Mouse (Mus musculus) myocyte (in vitro differentiated cells): ENCODE results near the gene Fam69a. TPM values are rescaled to one million over a fixed set of nuclear protein-coding genes. Genes with fewer than 3 reads are reported as not detected.

Experiments used
- H3K27me3 ChIP-seq: one replicate; pipeline ENCODE4 v1.6.1; 2011; ENCODE audit not compliant: control insufficient read depth, insufficient read depth, insufficient read length
- H3K36me3 ChIP-seq: one replicate; pipeline ENCODE4 v1.6.1; 2011; ENCODE audit not compliant: control insufficient read depth, insufficient read depth
- H3K4me2 ChIP-seq: one replicate; pipeline ENCODE4 v1.6.1; 2011; ENCODE audit warnings: low read depth, control low read depth
- H3K4me3 ChIP-seq: one replicate; pipeline ENCODE4 v1.5.1; 2011; ENCODE audit warnings: mild to moderate bottlenecking, control low read depth, moderate library complexity
- H3K79me2 ChIP-seq: one replicate; pipeline ENCODE4 v1.6.1; 2011; ENCODE audit not compliant: control insufficient read depth, insufficient read depth
- H3ac ChIP-seq: one replicate; pipeline ENCODE4 v1.6.1; 2011; ENCODE audit not compliant: control insufficient read depth, insufficient read length
- CEBPB ChIP-seq: IDR thresholded peaks from 2 replicates; pipeline ENCODE4 v1.6.1; 2011; ENCODE audit warnings: mild to moderate bottlenecking, moderate library complexity; ENCODE audit not compliant: poor library complexity, insufficient read depth, severe bottlenecking
- E2F4 ChIP-seq: IDR thresholded peaks from one replicate; pipeline ENCODE4 v1.6.1; 2011; ENCODE audit warnings: mild to moderate bottlenecking, control low read depth, moderate library complexity; ENCODE audit not compliant: insufficient read depth
- MAX ChIP-seq: IDR thresholded peaks from one replicate; pipeline ENCODE4 v1.6.1; 2011; ENCODE audit warnings: low read depth, mild to moderate bottlenecking, control low read depth
- MYOD1 ChIP-seq, 3 experiments: IDR thresholded peaks; one replicate each; pipeline ENCODE4 v1.6.1; 2011; ENCODE audit warnings: control low read depth in 2 of 3, low read depth in 2 of 3, mild to moderate bottlenecking in 2 of 3, moderate library complexity in 1 of 3; ENCODE audit not compliant: insufficient read length in 2 of 3, control insufficient read depth in 1 of 3
- MYOG ChIP-seq, 3 experiments: IDR thresholded peaks; one replicate each; pipeline ENCODE4 v1.6.1; 2011; ENCODE audit warnings: control low read depth in 2 of 3, low read depth in 2 of 3, mild to moderate bottlenecking in 2 of 3; ENCODE audit not compliant: insufficient read length in 2 of 3, control insufficient read depth in 1 of 3, insufficient read depth in 1 of 3
- POLR2A ChIP-seq: IDR thresholded peaks from one replicate; pipeline ENCODE4 v1.6.1; 2011; ENCODE audit warnings: low read depth, mild to moderate bottlenecking, control low read depth, moderate library complexity; ENCODE audit not compliant: insufficient read length
- POLR2AphosphoS2 ChIP-seq: IDR thresholded peaks from one replicate; pipeline ENCODE4 v1.6.1; 2011; ENCODE audit warnings: low read depth, control low read depth; ENCODE audit not compliant: insufficient read length
- REST ChIP-seq: IDR thresholded peaks from one replicate; pipeline ENCODE4 v1.6.1; 2011; ENCODE audit warnings: mild to moderate bottlenecking, control low read depth, moderate library complexity; ENCODE audit not compliant: insufficient read depth, insufficient read length
- SRF ChIP-seq: IDR thresholded peaks from one replicate; pipeline ENCODE4 v1.6.1; 2011; ENCODE audit warnings: low read depth; ENCODE audit not compliant: control insufficient read depth, insufficient read length
- TCF12 ChIP-seq: IDR thresholded peaks from one replicate; pipeline ENCODE4 v1.6.1; 2011; ENCODE audit warnings: mild to moderate bottlenecking, control low read depth; ENCODE audit not compliant: poor library complexity, insufficient read depth, severe bottlenecking
- TCF3 ChIP-seq: IDR thresholded peaks from one replicate; pipeline ENCODE4 v1.6.1; 2011; ENCODE audit warnings: low read depth, control low read depth; ENCODE audit not compliant: insufficient read length
- USF1 ChIP-seq: IDR thresholded peaks from one replicate; pipeline ENCODE4 v1.6.1; 2011; ENCODE audit warnings: low read depth, mild to moderate bottlenecking, control low read depth, moderate library complexity
- polyA plus RNA-seq: library from polyadenylated mRNA; unstranded; fragments of >200 nt; fragmentation: generic; extraction: Trizol; gene quantifications from one replicate; pipeline ENCODE4 v1.2.1, GENCODE M21; 2012; ENCODE audit warnings: missing spikeins

Fam69a gene
- polyA plus RNA-seq, 1 experiment, result 8.2 TPM

DNA sequence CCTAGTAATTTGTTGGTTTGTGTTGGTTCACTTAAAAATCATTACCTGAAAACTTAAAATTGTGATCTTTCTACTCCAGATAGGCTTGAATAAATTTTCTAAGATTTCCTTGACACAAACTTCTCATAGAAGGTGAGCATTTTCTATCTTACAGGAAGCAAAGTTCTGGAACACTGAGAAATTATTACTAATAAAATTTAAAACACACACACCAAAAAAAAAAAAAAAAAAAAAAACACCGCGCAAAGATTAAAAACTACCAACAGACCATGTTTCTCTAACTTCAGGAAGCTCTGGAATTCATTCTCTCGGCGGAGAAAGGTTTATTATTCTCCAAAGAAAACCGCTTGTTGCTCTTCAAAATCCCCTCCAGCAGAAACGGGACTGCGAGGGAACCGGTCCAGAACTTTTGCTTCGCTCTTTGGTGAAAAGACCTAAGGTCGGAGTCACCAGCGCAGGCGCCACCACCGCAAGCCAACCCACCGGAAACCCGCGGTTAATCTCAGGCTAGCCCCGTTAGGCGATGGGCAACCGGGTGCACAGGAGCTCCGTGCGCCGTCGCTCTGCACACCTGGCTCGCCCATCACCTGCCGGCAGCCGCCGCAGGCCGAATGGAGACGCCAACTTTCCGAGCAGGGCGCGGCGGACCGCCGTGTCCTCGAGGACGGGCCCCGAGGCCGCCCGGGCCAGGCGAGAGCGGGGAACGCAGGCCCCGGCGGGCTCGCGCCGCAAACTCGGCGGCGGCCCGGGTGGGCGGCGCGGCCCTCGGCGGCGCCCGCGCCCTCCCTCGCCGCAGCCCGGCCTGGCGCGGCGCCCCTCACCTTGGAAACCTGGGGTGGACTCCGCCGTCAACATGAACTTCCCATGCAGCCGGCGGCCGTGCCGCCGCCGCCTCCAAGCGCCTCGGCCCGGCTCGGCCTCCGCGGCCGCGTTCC, 118.6 kb downstream of the Fam69a start:
- Histone ChIP-seq H3K27me3 (no peaks in the 10 kb centered on the region), H3K4me2 (peak overlapping the region; percentile 39), H3K36me3 (no peaks in the 10 kb centered on the region), H3ac (peak overlapping the region; percentile 82), H3K79me2 (peaks cover 50% of the 10 kb centered on the region), H3K4me3 (peak overlapping the region; percentile 28)
- no peak for TF ChIP-seq TCF3
- no peak for TF ChIP-seq REST
- TF ChIP-seq POLR2A, result peak; percentile 73
- no peak for TF ChIP-seq TCF12
- peak; percentile 61 for TF ChIP-seq POLR2AphosphoS2
- no peak for TF ChIP-seq CEBPB
- TF ChIP-seq SRF, result no peak
- TF ChIP-seq MAX, result no peak
- TF ChIP-seq USF1, result no peak
- peak in 1 of 3 experiments; percentile 65 for TF ChIP-seq MYOD1 (IDR thresholded peaks at IDR 0.05; ENCODE audit: control insufficient read depth in 1 of 3, insufficient read length in 2 of 3, low read depth in 2 of 3)
- peak in 1 of 3 experiments; percentile 49 for TF ChIP-seq MYOG (IDR thresholded peaks at IDR 0.05; ENCODE audit: control insufficient read depth in 1 of 3, insufficient read depth in 1 of 3, insufficient read length in 2 of 3, low read depth in 2 of 3)
- TF ChIP-seq E2F4, result no peak

DNA sequence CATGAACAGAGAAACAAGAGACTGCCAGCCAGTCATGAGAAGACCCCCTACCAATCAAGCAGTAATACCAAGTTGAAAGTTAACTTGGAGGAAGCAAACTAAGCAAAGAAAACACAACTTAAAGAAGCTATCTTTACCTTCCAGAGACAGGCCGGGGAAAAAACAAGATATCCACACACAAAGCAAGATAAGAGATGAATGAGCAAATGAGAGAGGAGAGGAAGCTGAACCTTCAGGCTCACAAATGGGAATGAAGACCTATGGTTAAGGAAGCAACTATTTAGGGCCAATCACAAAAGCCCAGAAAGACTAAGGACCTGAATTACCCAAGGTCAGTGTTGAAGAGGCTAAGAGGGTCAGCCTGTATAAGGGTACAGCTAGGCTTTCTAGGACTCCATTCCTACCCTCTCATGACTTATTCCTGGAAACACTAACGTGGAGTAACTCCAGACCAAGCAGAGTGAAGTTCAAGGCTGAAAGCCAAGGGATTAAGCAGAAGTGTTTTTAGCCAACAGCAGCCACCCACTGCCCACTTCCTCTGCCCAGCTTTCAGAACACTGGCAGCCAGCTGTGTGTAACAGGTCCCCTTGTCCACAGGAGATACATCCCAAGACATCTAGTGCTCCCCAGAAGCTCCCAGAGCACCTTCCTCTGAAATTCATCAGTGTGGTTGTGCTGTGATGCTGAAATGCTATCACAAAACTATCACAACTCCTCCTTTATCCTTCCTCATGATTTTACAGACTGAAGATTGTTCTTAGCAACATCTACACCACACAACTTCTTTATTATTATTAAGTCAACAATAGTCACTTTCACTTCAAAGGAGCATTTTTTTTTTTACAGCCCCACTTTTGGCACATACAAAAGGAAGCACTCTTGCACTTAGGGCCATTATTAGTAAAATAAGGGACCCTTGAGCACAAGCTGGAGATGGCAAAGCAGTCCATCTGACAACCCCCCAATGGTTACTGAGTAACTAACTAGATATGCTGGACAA, 120.5 kb downstream of the Fam69a start:
- Histone ChIP-seq H3K27me3 (no peaks in the 10 kb centered on the region), H3K36me3 (no peaks in the 10 kb centered on the region), H3K4me3 (no peak overlapping the region), H3ac (no peak overlapping the region), H3K79me2 (peaks cover 68% of the 10 kb centered on the region), H3K4me2 (peak overlapping the region; percentile 40)
- TF ChIP-seq REST (no peak), CEBPB (no peak), POLR2A (no peak), E2F4 (no peak), TCF3 (no peak), MYOD1 (IDR thresholded peaks at IDR 0.05; ENCODE audit: control insufficient read depth in 1 of 3, insufficient read length in 2 of 3, low read depth in 2 of 3) (no peak)

DNA sequence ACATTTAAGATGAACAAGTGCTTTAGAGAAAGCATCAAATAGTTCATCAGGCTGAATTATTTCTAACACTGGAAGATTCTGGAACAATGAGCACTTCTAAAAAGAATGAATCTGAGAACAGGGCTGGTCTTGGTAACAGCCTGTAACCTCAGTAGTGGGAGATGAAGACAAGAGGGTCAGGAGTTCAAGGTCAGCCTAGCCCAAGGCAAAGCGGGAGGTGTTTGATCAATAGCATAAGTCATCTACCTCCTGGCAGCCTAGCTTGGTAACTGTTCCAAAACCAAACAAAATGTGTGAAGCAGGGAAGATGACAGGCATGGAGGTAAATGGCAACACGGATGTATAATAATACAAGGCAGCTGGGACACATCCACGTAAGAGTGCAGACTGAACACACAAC, 122.9 kb downstream of the Fam69a start:
- Histone ChIP-seq H3K36me3 (no peaks in the 10 kb centered on the region), H3K27me3 (no peaks in the 10 kb centered on the region), H3K4me3 (no peak overlapping the region), H3K4me2 (no peak overlapping the region), H3K79me2 (peaks cover 91% of the 10 kb centered on the region), H3ac (no peak overlapping the region)
- TF ChIP-seq MYOG (IDR thresholded peaks at IDR 0.05; ENCODE audit: control insufficient read depth in 1 of 3, insufficient read depth in 1 of 3, insufficient read length in 2 of 3, low read depth in 2 of 3) (no peak), SRF (no peak), POLR2A (no peak), USF1 (no peak), TCF3 (no peak), MAX (no peak), REST (no peak), TCF12 (no peak), E2F4 (no peak), POLR2AphosphoS2 (no peak), MYOD1 (IDR thresholded peaks at IDR 0.05; ENCODE audit: control insufficient read depth in 1 of 3, insufficient read length in 2 of 3, low read depth in 2 of 3) (no peak), CEBPB (no peak)

GRCm38 (mm10) chr5:107858963-107859362, 127.9 kb downstream of the Fam69a start:
- TF ChIP-seq REST (no peak), MAX (no peak), MYOG (IDR thresholded peaks at IDR 0.05; ENCODE audit: control insufficient read depth in 1 of 3, insufficient read depth in 1 of 3, insufficient read length in 2 of 3, low read depth in 2 of 3) (peak in 1 of 3 experiments; percentile 11), MYOD1 (IDR thresholded peaks at IDR 0.05; ENCODE audit: control insufficient read depth in 1 of 3, insufficient read length in 2 of 3, low read depth in 2 of 3) (peak in 1 of 3 experiments; percentile 26)
- peaks cover 80% of the 10 kb centered on the region for H3K79me2 ChIP-seq
- H3K27me3 ChIP-seq, result no peaks in the 10 kb centered on the region
- no peak overlapping the region for H3K4me3 ChIP-seq
- no peak overlapping the region for H3ac ChIP-seq
- H3K36me3 ChIP-seq, result no peaks in the 10 kb centered on the region
- H3K4me2 ChIP-seq, result no peak overlapping the region

Other genes with a start within 250 kb of the Fam69a start
- gene Ube2d2b, start 157.0 kb downstream of the Fam69a start, polyA plus RNA-seq, result 0.02 TPM
- gene Evi5, start 112.0 kb downstream of the Fam69a start, polyA plus RNA-seq, result 8.4 TPM
- 207 TPM for gene Rpl5, start 86.6 kb downstream of the Fam69a start, polyA plus RNA-seq
- gene Mtf2, start 78.6 kb upstream of the Fam69a start, polyA plus RNA-seq, result 6.9 TPM
- 8.9 TPM for gene Tmed5, start 145.5 kb upstream of the Fam69a start, polyA plus RNA-seq
- gene Ccdc18, start 145.8 kb upstream of the Fam69a start, polyA plus RNA-seq, result 0.38 TPM